Mouse (Mus musculus) stomach, embryonic 15.5 days (tissue): Measurements from ENCODE around the gene Hoxb6. TPM values are rescaled to one million over a fixed set of nuclear protein-coding genes. Genes with fewer than 3 reads are reported as not detected.
A peak's percentile ranks its signal among the peaks of the same experiment; 100 is the strongest.

Source experiments
- ATAC-seq: fragments of 200-750 bp; cut with Nextera tagmentation; 2 replicates; pipeline ENCODE4 v1.8.0; 2017; ENCODE audit warnings: low read depth, moderate number of reproducible peaks, moderate TSS enrichment; ENCODE audit not compliant: insufficient read depth, low FRiP score
- H3K27ac ChIP-seq: fragments of 300-500 bp; sonication (generic); 2 replicates; pipeline ENCODE4 v1.5.1; 2015; ENCODE audit warnings: mild to moderate bottlenecking, inconsistent platforms
- H3K27me3 ChIP-seq: fragments of 300-500 bp; sonication (generic); replicated peaks from 2 replicates; pipeline ENCODE4 v1.6.1; 2015; ENCODE audit warnings: inconsistent platforms
- H3K36me3 ChIP-seq: fragments of 300-500 bp; sonication (generic); 2 replicates; pipeline ENCODE4 v1.6.1; 2015; ENCODE audit warnings: inconsistent platforms
- H3K4me1 ChIP-seq: fragments of 300-500 bp; sonication (generic); 2 replicates; pipeline ENCODE4 v1.6.1; 2015; ENCODE audit warnings: inconsistent platforms
- H3K4me2 ChIP-seq: fragments of 300-500 bp; sonication (generic); 2 replicates; pipeline ENCODE4 v1.6.1; 2015; ENCODE audit warnings: mild to moderate bottlenecking, inconsistent platforms
- H3K4me3 ChIP-seq: fragments of 300-500 bp; sonication (generic); replicated peaks from 2 replicates; pipeline ENCODE4 v1.5.1; 2015; ENCODE audit warnings: inconsistent platforms
- H3K9ac ChIP-seq: fragments of 300-500 bp; sonication (generic); 2 replicates; pipeline ENCODE4 v1.6.1; 2015; ENCODE audit warnings: inconsistent platforms
- H3K9me3 ChIP-seq: fragments of 300-500 bp; sonication (generic); 2 replicates; pipeline ENCODE4 v1.6.1; 2016; ENCODE audit warnings: inconsistent platforms
- WGBS: fragments of 180-500 bp; shearing (Covaris S2); methylation state at CpG from one replicate; pipeline ENCODE4 v1.1.7; 2015; 5-methylcytosine and 5-hydroxymethylcytosine counted together
- polyA plus RNA-seq: library from polyadenylated mRNA; unstranded; fragments of >200 nt; fragmentation: Nextera tagmentation; extraction: Ambion mirVana; gene quantifications from 2 replicates; pipeline ENCODE4 v1.2.1, GENCODE M21; 2015

Hoxb6 gene
- polyA plus RNA-seq, 1 experiment from 2014 or later, result 10.7 TPM

DNA sequence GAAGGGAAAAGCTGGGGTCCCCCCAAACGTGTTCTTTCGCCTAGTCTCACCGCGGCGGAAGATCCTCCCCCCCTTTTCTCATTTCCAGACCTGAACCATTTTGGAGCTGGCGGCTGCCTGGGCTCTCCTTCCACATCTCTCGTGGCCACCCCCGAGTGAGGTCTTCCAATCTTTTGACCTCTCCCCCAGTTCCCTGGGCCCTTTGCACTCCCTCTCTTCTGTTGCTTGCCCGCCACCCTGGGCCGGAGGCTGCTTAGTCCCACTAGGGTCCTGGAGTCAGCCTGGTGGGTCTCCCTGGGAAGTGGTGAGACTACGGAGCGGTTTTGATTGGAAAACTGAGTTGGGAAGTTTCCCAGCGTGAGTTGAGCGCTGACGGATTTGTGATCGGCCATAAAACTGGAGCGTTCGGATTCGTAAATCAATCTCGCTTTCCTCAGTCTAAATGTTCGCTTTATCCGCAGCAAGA lies 33.5 kb downstream of the Hoxb6 start:
- H3K4me1 ChIP-seq, result peaks cover 18% of the 10 kb centered on the region; the same call in 1 of the 2 replicates
- ATAC-seq, result no peak
- peak overlapping the region; percentile 78 for H3K27ac ChIP-seq
- peak overlapping the region; percentile 62 for H3K4me2 ChIP-seq
- H3K9me3 ChIP-seq, result no peaks in the 10 kb centered on the region
- peak overlapping the region; percentile 41; the same call in 1 of the 2 replicates for H3K9ac ChIP-seq
- WGBS, result 14% methylated on average over 22 of the region's 22 CpGs
- peaks cover 14% of the 10 kb centered on the region for H3K27me3 ChIP-seq
- peak overlapping the region; percentile 30 for H3K4me3 ChIP-seq
- no peaks in the 10 kb centered on the region for H3K36me3 ChIP-seq

DNA sequence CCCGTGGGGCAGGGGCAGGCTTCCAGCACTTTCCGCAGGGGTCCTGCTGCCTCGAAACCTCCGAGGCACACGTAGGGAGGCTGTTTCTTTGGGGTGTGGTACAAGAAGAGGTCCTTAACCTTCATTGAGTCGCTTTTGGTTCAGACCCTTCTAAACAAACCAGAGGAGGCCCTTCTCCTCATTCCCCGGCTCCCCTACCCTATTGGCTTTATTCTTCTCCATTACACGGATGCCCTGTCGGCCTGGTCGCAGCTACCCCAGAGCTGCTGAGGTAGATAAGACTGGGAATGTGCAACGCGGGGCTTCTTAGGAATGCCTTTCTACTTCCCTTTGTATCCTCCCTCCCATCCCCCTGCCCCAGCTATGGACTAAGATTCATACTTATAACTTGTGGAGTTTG lies 34.4 kb downstream of the Hoxb6 start:
- no peak overlapping the region for H3K9ac ChIP-seq
- WGBS, result 15% methylated on average over 12 of the region's 12 CpGs
- H3K4me3 ChIP-seq, result peak overlapping the region; percentile 30
- H3K27ac ChIP-seq, result peak overlapping the region; percentile 78
- no peaks in the 10 kb centered on the region for H3K36me3 ChIP-seq
- peaks cover 14% of the 10 kb centered on the region for H3K27me3 ChIP-seq
- no peak for ATAC-seq
- peaks cover 20% of the 10 kb centered on the region for H3K4me1 ChIP-seq
- H3K9me3 ChIP-seq, result no peaks in the 10 kb centered on the region
- H3K4me2 ChIP-seq, result peak overlapping the region; percentile 62

DNA sequence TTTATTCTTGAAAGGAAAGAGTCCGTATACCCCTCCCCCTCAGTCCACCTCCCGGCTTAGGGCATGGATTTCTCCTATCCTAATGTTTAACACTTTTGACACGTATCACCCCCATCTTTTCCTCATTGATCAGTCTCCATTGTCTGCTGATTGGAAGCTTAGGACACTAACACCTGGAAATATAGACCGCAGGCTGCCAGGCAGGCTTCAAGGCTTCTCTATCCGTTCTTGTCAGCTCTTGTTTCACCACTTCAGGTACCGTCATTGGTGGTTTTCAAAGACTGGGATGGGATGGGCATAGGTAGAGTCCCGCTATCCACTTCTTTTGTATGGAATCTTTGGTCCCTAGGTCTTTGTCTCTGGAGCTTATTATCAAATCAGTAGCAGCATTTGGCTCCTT lies 34.8 kb downstream of the Hoxb6 start:
- ATAC-seq, result no peak
- H3K4me3 ChIP-seq, result peak overlapping the region; percentile 30
- H3K27me3 ChIP-seq, result peaks cover 14% of the 10 kb centered on the region
- H3K9ac ChIP-seq, result peak overlapping the region; percentile 16; the same call in 1 of the 2 replicates
- H3K9me3 ChIP-seq, result no peaks in the 10 kb centered on the region
- H3K36me3 ChIP-seq, result no peaks in the 10 kb centered on the region
- WGBS, result 20% methylated on average over 7 of the region's 7 CpGs
- peak overlapping the region; percentile 62 for H3K4me2 ChIP-seq
- peak overlapping the region; percentile 78 for H3K27ac ChIP-seq
- H3K4me1 ChIP-seq, result peaks cover 24% of the 10 kb centered on the region

DNA sequence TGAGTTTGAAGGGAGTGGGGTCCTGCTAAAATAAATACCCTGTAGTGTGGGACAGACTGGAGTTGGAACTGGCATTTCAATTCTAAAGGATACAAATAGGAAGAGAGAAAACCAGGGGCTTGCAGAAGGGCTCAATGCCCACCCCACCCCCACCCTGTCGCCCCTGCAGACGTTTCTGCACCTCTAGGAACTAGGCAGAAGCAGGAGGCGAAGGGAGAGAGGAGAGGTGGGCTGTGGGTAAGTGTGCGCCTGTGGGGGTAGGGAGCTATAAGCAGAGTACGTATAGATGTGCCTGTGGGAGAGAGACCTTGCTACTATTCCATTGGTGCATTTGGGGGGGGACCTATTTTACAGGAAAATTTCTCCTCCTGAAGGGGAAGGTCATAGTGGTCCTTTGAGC lies 35.5 kb downstream of the Hoxb6 start:
- H3K27me3 ChIP-seq, result peaks cover 11% of the 10 kb centered on the region
- H3K9ac ChIP-seq, result peak overlapping the region; percentile 16; the same call in 1 of the 2 replicates
- peaks cover 25% of the 10 kb centered on the region for H3K4me1 ChIP-seq
- peak overlapping the region; percentile 78 for H3K27ac ChIP-seq
- no peaks in the 10 kb centered on the region for H3K9me3 ChIP-seq
- peak overlapping the region; percentile 62 for H3K4me2 ChIP-seq
- peak overlapping the region; percentile 30; the same call in 1 of the 2 replicates for H3K4me3 ChIP-seq
- H3K36me3 ChIP-seq, result no peaks in the 10 kb centered on the region
- ATAC-seq, result no peak
- 19% methylated on average over 5 of the region's 5 CpGs for WGBS

DNA sequence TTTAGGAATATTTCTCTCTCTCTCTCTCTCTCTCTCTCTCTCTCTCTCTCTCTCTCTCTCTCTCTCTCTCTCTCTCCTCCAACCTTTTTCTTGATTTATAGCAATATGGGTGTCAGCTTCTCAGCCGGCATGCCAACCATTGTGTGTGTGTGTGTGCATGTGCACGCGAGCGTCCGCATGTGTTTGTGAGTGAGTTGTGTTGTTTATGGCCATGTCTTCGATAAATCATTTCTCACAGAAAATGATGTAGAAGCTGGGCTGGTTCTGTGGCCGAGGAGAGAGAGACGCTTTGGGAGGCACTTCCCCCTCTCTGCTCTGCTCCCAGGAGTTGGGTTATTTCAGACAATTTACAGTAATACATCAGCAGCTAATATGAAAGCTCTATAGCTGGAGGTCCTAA lies 36.3 kb downstream of the Hoxb6 start:
- no peaks in the 10 kb centered on the region for H3K9me3 ChIP-seq
- H3K4me2 ChIP-seq, result peak overlapping the region; percentile 62
- ATAC-seq, result no peak
- H3K9ac ChIP-seq, result no peak overlapping the region
- 22% methylated on average over 8 of the region's 8 CpGs for WGBS
- peaks cover 32% of the 10 kb centered on the region for H3K4me1 ChIP-seq
- peaks cover 11% of the 10 kb centered on the region for H3K27me3 ChIP-seq
- peak overlapping the region; percentile 13; the same call in 1 of the 2 replicates for H3K4me3 ChIP-seq
- peak overlapping the region; percentile 78 for H3K27ac ChIP-seq
- H3K36me3 ChIP-seq, result no peaks in the 10 kb centered on the region

DNA sequence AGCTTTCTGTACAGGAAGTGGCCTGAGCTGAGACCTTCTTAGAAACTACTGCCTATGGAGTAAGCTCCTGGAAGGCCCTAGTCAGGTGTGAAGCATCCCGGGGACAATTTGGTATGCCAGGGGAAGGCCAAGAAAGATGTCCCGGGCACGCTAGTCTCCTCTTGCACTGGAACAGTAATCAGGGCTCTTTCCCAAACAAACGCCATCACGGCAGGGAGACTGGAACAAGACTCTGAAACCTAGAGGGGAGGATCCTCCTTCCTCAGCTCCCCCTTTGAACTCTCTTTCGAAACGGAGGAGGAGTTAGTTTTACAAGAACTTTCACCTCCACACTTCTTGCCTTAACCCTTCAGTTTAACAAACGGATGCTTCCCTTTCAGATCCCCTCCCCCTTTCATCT lies 39.8 kb downstream of the Hoxb6 start:
- Histone ChIP-seq H3K4me2 (peak overlapping the region; percentile 61), H3K4me3 (peak overlapping the region; percentile 50), H3K9me3 (no peaks in the 10 kb centered on the region), H3K9ac (peak overlapping the region; percentile 22; the same call in 1 of the 2 replicates), H3K36me3 (no peaks in the 10 kb centered on the region), H3K27ac (peak overlapping the region; percentile 93), H3K4me1 (peaks cover 55% of the 10 kb centered on the region), H3K27me3 (peaks cover 8% of the 10 kb centered on the region)
- ATAC-seq, result no peak
- 6% methylated on average over 8 of the region's 8 CpGs for WGBS

DNA sequence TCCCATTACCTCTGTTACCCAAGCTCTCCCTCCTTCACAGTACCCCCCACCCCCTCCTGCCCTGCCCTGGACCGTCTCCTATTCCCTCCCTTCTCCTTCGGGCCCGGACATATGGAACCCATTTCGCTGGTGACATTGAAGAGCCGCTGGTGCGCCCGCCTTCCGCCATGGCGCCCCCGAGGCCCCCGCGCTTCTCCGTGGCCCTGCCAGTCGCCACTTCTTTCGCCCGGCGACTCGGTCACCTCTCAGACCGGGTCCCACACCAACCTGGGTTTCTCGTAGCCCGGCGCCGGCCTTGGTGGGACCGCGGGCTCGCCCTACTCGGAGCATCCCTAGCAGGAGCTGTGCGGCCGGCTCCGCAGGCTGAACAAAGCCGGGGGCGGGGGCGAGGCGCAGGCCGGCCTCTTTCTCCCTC lies 40.3 kb downstream of the Hoxb6 start:
- WGBS, result 4% methylated on average over 35 of the region's 35 CpGs
- no peaks in the 10 kb centered on the region for H3K9me3 ChIP-seq
- peaks cover 57% of the 10 kb centered on the region for H3K4me1 ChIP-seq
- peaks cover 4% of the 10 kb centered on the region; the same call in 1 of the 2 replicates for H3K27me3 ChIP-seq
- H3K4me2 ChIP-seq, result peak overlapping the region; percentile 61
- H3K27ac ChIP-seq, result peak overlapping the region; percentile 93
- peak overlapping the region; percentile 65 for H3K9ac ChIP-seq
- peak; percentile 50; the same call in 1 of the 2 replicates for ATAC-seq
- H3K4me3 ChIP-seq, result peak overlapping the region; percentile 50
- H3K36me3 ChIP-seq, result no peaks in the 10 kb centered on the region

DNA sequence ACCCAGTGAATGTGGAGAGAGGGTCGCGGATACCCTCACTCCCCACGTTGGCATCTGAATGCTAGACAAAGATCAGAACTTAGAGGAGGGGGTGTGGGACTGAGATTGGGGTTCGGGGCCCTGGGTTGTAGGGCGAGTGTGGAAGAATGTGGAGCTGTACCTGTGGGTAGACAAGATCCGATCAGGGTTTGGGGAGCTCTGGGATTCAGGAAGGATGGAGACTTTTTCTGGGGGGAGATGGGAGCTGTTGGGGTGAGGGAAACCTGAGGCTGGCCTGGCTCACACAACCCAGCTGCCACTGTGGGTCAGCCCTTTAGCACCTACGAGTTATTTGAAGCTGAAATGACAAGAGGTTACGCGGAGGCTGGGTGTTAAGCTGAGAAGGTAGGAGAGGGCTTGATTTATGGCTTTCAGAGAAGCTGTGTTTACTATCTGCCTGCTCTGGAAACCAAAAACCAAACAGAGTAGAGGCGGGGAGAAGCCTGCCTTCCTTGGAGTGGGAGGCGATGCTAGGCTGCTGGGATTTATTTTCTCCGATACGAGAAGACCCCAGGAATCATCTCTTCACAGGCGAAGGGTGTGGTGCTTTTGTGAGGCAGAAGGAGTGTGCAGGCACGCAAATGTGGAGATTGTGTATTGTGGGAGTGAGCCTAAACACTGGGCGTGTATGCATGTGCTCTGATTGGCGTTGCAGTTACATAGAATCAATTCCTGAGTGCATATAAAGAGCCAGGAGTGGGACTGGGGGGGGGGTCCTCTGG lies 41.1 kb downstream of the Hoxb6 start:
- H3K9ac ChIP-seq, result peak overlapping the region; percentile 65
- 6% methylated on average over 17 of the region's 17 CpGs for WGBS
- no peak for ATAC-seq
- peak overlapping the region; percentile 93 for H3K27ac ChIP-seq
- peaks cover 63% of the 10 kb centered on the region for H3K4me1 ChIP-seq
- no peaks in the 10 kb centered on the region for H3K36me3 ChIP-seq
- peak overlapping the region; percentile 50 for H3K4me3 ChIP-seq
- peaks cover 7% of the 10 kb centered on the region; the same call in 1 of the 2 replicates for H3K27me3 ChIP-seq
- H3K4me2 ChIP-seq, result peak overlapping the region; percentile 61
- H3K9me3 ChIP-seq, result no peaks in the 10 kb centered on the region

DNA sequence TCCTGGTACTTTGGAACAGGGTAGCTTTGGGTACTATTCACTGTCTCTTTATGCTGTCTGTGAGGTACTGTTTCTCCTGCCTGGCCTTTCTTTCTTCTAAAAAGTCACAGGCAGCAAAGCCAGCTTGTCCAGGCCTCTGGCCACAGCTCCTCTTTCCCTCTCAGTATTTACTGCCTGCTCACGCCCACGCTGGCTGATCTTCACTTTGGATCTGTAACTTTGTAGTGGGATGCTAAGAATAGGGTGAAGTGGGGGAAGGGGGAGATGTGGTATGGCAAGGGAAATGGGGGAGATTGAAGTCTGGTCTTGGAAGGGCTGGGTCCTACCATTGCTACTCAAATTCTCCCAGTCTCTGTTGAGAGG lies 41.7 kb downstream of the Hoxb6 start:
- WGBS, result 12% methylated on average over 2 of the region's 2 CpGs
- Histone ChIP-seq H3K27ac (peak overlapping the region; percentile 93), H3K36me3 (no peaks in the 10 kb centered on the region), H3K4me3 (peak overlapping the region; percentile 50), H3K4me2 (peak overlapping the region; percentile 61), H3K4me1 (peaks cover 67% of the 10 kb centered on the region), H3K9me3 (no peaks in the 10 kb centered on the region), H3K9ac (peak overlapping the region; percentile 16), H3K27me3 (peaks cover 11% of the 10 kb centered on the region; the same call in 1 of the 2 replicates)
- no peak for ATAC-seq

DNA sequence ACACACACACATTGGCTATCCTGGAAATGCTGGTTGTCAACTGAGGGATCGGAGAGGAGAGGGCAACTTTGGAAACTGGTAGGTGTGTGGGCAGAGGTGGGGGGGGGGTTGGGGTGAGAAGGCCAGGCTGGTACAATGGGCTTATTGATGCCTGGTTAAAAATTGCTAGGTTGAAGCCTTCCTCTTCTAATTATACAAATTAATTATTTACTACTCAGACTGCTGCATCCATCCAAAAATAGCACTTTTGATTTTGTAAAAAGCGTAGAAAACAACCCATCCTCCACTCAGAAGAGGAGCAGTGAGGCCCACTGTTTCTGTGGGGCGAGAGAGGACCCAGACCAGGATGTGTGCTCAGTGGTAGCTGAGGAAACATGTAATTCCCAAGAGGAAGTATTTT lies 42.7 kb downstream of the Hoxb6 start:
- Histone ChIP-seq H3K9me3 (no peaks in the 10 kb centered on the region), H3K4me2 (peak overlapping the region; percentile 61), H3K4me3 (peak overlapping the region; percentile 50), H3K36me3 (no peaks in the 10 kb centered on the region), H3K4me1 (peaks cover 72% of the 10 kb centered on the region), H3K9ac (0 out of 2 replicates have a peak overlapping the region, but pooled peaks have one; percentile 16), H3K27me3 (peaks cover 12% of the 10 kb centered on the region; the same call in 1 of the 2 replicates), H3K27ac (peak overlapping the region; percentile 93; the same call in 1 of the 2 replicates)
- WGBS, result 47% methylated on average over 3 of the region's 3 CpGs
- no peak for ATAC-seq

DNA sequence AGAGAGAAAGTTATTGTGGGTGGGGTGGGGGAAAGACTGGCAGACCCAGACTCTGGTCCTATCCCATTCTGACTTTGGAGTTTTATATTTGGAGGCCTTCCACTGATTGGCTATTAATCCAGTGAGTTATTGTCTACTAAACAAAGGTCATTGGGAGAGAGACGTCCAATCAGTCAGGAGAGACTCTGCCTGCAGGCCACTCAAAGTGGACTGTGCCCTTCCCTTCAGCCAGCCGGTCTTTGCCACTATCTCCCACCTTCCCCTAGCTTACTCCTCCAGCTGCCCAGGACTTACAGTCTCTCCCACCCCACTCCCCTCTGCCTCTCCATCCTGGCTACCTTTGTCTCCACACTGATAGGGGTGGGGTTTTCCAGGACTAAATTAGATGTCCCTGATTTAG lies 44.3 kb downstream of the Hoxb6 start:
- peaks cover 64% of the 10 kb centered on the region for H3K4me1 ChIP-seq
- peak overlapping the region; percentile 29; the same call in 1 of the 2 replicates for H3K4me2 ChIP-seq
- ATAC-seq, result no peak
- H3K9me3 ChIP-seq, result no peaks in the 10 kb centered on the region
- H3K9ac ChIP-seq, result no peak overlapping the region
- 33% methylated on average over 2 of the region's 2 CpGs for WGBS
- no peaks in the 10 kb centered on the region for H3K36me3 ChIP-seq
- no peak overlapping the region for H3K4me3 ChIP-seq
- H3K27ac ChIP-seq, result peak overlapping the region; percentile 61; the same call in 1 of the 2 replicates
- peaks cover 8% of the 10 kb centered on the region; the same call in 1 of the 2 replicates for H3K27me3 ChIP-seq

DNA sequence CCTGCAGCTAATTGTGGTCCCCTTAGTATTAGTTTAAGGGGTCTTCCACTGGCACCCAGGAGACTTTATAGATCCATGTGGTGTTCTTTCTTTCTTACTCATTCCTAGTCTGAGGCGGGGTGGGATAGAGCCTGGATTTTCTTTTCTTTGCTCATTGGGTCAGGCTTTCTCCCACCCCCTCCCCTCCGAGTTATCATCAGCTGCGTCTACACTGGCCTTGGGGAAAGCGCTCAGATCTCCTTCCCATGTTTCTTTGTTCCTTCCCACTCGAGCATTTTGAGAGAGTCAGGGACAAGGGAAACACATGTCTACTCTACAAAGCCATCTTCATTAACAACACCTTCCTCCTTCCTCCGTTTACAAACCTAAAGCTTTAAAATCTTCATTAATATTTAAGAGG lies 44.8 kb downstream of the Hoxb6 start:
- Histone ChIP-seq H3K9ac (no peak overlapping the region), H3K4me2 (peak overlapping the region; percentile 29; the same call in 1 of the 2 replicates), H3K27ac (peak overlapping the region; percentile 61; the same call in 1 of the 2 replicates), H3K9me3 (no peaks in the 10 kb centered on the region), H3K27me3 (peaks cover 8% of the 10 kb centered on the region; the same call in 1 of the 2 replicates), H3K4me3 (no peak overlapping the region), H3K36me3 (no peaks in the 10 kb centered on the region), H3K4me1 (peaks cover 60% of the 10 kb centered on the region)
- ATAC-seq, result no peak
- WGBS, result 27% methylated on average over 6 of the region's 6 CpGs
